Mouse (Mus musculus) bone marrow, adult 2 months (tissue): Measurements from ENCODE around the gene Rac1. TPM values are rescaled to one million over a fixed set of nuclear protein-coding genes. Genes with fewer than 3 reads are reported as not detected.

Experiments used
- H3K27ac ChIP-seq: fragments of 200-500 bp; 2 replicates; pipeline ENCODE4 v1.5.1; 2012; ENCODE audit warnings: low read depth, mild to moderate bottlenecking, control low read depth, inconsistent platforms, low read length; ENCODE audit not compliant: control insufficient read depth, poor library complexity, insufficient read depth
- H3K4me1 ChIP-seq: fragments of 200-500 bp; 2 replicates; pipeline ENCODE4 v1.6.1; 2011; ENCODE audit warnings: low read length; ENCODE audit not compliant: control insufficient read depth, insufficient read depth
- H3K4me3 ChIP-seq: fragments of 200-500 bp; replicated peaks from 2 replicates; pipeline ENCODE3; 2011; ENCODE audit warnings: mild to moderate bottlenecking, low read depth, low read length, control low read depth; ENCODE audit not compliant: control insufficient read depth
- CTCF ChIP-seq: fragments of 200-500 bp; IDR thresholded peaks from 2 replicates; pipeline ENCODE4 v1.5.1; 2011; ENCODE audit warnings: low read length, control low read depth; ENCODE audit not compliant: control insufficient read depth, insufficient read depth
- POLR2A ChIP-seq: fragments of 200-500 bp; IDR thresholded peaks from 2 replicates; pipeline ENCODE4 v1.6.1; 2011; ENCODE audit warnings: low read depth, mild to moderate bottlenecking, control low read depth, low read length, borderline replicate concordance; ENCODE audit not compliant: control insufficient read depth
- WGBS: fragments of 180-500 bp; shearing (Covaris S2); methylation state at CpG from one replicate; pipeline ENCODE4 v1.1.7; 2018; 5-methylcytosine and 5-hydroxymethylcytosine counted together
- polyA plus RNA-seq: library from polyadenylated mRNA; stranded (reverse); fragments of >200 nt; gene quantifications from 2 replicates; pipeline ENCODE4 v1.2.4, GENCODE M21; 2011; ENCODE audit warnings: low replicate concordance; ENCODE audit not compliant: missing spikeins, insufficient read depth, insufficient read length

Gene Rac1
- polyA plus RNA-seq, 1 experiment = 92.5 TPM

DNA sequence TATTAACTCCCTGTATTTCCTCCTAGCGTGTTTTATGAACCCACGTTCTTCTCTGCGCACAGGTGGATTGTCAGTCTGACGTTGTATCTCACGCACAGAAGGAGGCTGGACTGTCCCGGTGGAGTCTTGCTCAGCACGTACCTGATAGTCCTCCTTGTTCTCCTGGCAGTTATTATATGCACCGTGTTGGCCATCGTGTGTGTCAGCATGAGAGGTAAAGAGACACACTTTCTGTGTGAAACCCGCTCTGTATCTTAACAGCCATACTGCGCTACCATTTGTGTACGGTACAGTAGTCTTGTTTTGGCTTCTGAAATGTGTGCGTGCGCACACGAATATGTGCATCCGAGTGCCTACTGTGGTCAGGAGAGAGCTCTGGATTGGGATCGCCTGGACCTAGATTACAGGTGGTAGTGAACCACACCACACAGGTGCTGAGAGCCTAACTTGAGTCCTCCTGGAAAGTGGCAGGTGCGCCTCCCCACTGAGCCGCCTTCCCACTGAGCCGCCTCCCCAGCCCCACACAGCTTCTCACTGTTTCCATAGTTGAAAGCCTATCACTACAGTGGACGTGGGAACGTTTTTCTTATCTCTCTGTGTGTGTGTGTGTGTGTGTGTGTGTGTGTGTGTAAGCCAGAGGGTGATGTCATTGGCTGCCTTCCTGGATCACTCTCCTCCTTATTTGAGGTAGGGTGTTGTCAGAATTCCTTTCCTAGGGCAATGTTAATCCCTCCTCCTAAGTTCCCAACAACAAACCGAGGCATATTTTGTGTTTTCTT lies 60.8 kb downstream of the Rac1 start:
- TF ChIP-seq CTCF = no peak
- no peak for TF ChIP-seq POLR2A
- Histone ChIP-seq H3K4me3 (no peak overlapping the region), H3K27ac (no peak overlapping the region), H3K4me1 (peaks cover 3% of the 10 kb centered on the region; the same call in 1 of the 2 replicates)
- 86% methylated on average over 23 of the region's 23 CpGs for WGBS

DNA sequence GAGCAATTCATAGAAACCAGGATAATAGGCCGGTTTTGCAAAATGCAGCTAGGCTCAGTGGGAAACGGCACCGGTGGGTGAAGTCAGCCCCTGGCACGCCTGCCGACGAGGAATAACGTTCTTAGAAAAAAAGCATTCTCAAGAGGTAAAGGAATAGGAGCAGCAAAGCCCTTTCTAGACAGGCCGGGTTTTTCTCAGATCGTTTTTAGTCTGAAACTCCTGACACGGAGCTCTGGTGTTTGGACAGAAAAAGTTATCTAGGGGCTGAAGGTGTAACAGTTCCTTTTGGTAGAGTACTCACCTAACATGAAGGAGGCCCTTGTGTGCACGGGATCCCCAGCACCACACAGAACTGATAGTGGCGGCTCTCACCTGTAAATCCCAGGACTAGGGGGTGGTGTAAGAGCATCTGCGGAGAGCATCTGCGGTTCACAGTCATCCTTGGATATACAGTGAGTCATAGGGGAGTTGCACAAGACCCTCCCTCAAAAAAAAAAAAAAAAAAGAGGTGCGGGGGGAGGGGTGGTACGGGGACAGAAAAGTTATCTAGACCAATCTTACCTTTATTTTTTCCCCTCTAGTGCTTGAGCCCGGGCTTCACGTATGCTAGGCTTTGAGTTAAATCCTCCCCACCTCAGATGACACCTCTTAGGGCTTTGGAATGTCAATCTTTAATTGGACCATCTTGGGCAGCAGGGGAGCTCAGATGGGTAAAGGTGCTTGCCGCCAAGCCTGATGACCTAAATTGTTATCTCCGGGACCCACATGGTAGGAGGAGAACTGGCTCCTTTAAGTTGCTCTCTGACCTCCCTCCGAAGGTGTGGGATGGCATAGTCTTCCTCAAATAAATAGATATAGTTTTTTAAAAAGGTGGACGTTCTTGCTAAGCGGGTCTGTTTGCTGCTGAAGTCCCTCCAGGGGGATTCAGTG lies 62.4 kb downstream of the Rac1 start:
- Histone ChIP-seq H3K4me3 (peak overlapping the region; percentile 82), H3K27ac (peak overlapping the region; percentile 79; the same call in 1 of the 2 replicates), H3K4me1 (no peaks in the 10 kb centered on the region; the same call in 1 of the 2 replicates)
- no peak for TF ChIP-seq POLR2A
- no peak for TF ChIP-seq CTCF
- WGBS = 11% methylated on average over 23 of the region's 23 CpGs

DNA sequence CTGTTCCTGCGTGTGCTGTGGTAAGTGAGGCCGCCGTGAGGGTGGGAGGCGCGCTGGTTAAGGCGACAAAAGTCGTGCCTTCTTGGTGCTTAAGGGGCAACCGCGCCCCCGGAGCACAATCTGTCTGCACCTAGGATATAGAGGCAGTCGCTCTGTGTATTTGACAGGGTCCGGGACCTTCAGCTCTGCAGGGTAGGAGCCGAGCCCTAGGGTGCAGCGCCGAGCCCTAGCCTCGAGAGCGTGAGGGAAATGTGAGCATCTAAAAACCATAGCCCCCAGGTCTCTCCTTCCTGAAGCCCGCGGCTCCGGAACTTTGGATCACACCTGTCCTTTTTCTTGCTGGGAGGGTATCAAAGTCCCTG lies 63.1 kb downstream of the Rac1 start:
- Histone ChIP-seq H3K4me3 (peak overlapping the region; percentile 82), H3K4me1 (no peaks in the 10 kb centered on the region; the same call in 1 of the 2 replicates), H3K27ac (peak overlapping the region; percentile 79)
- TF ChIP-seq CTCF (no peak), POLR2A (no peak)
- under 1% methylated on average over 20 of the region's 20 CpGs for WGBS

DNA sequence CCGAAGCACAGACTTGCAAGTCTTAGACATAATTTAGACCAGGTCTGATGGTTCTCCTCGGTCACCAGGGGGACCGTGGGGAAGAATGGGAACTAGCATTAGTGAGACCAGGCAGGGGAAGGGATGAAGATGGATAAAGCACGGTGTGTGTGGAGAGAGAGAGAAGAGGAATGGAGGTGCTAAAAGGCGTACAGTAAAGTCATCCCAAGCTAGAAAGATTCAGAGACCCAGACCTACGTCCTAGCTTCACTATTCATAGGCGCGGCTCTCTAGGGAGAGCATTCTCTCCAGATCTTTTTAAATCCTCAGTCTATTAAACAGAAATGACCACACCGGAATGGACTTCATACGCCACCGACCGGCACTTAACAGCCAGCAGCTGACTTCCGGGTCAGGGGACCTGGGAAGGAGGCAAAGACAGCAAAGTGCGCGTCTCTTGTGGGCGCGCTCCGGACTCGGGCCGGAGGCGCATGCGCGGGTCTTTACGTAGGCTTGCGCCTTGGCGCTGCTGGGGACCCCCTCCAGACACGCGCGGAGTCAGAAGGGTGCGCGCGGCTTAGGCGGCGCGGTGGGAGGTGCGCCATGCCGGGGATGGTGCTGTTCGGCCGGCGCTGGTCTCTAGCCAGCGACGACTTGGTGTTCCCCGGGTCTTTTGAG lies 63.6 kb downstream of the Rac1 start, which contains the start of gene Daglb:
Daglb (plus strand) TSS at position 485 of the 657 bp plus-strand sequence.
- H3K4me3 ChIP-seq = peak within 1 kb of the TSS; percentile 82
- WGBS = 2% methylated on average over 43 of the region's 43 CpGs
- TF ChIP-seq CTCF (no peak), POLR2A (peak; percentile 90; the same call in 1 of the 2 replicates)
- H3K27ac ChIP-seq = peak within 1 kb of the TSS; percentile 79
- H3K4me1 ChIP-seq = no peaks in the 10 kb centered on the region; the same call in 1 of the 2 replicates

DNA sequence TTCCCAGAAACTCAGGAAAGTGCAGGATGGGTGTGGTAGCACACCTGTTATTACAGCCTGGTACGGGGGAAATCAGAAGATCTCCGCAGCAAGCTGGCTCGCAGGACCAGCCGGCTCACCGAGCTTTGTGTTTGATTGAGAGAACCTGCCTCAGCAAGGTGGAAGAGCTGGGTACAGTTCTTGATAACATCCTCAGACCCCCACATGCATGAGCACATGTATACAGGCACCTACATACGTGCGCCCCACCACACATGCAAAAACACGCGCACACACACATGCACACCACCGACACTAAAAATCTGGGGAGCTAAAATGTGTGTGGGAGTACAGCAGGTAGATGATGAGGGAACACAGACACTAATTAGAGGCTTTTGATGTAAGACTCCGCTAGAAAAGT lies 64.2 kb downstream of the Rac1 start:
- Histone ChIP-seq H3K27ac (no peak overlapping the region), H3K4me3 (no peak overlapping the region), H3K4me1 (no peaks in the 10 kb centered on the region; the same call in 1 of the 2 replicates)
- TF ChIP-seq CTCF (no peak), POLR2A (no peak)
- WGBS = 87% methylated on average over 11 of the region's 11 CpGs

Other genes with a start within 250 kb of the Rac1 start
- not detected in 2 replicates for gene Zfp853, start 234.4 kb downstream of the Rac1 start, polyA plus RNA-seq
- gene E130309D02Rik, start 212.7 kb downstream of the Rac1 start, polyA plus RNA-seq = 7.6 and 13.1 TPM in 2 replicates
- gene Zdhhc4, start 198.8 kb downstream of the Rac1 start, polyA plus RNA-seq = 21.0 and 33.2 TPM in 2 replicates
- not detected in 2 replicates for gene Grid2ip, start 170.7 kb downstream of the Rac1 start, polyA plus RNA-seq
- 18.4 and 24.9 TPM in 2 replicates for gene Kdelr2, start 124.2 kb downstream of the Rac1 start, polyA plus RNA-seq
- 11.3 and 12.4 TPM in 2 replicates for gene Daglb, start 63.5 kb downstream of the Rac1 start, polyA plus RNA-seq
- 19.7 and 20.4 TPM in 2 replicates for gene Cyth3, start 94.4 kb upstream of the Rac1 start, polyA plus RNA-seq
- 6.1 and 6.2 TPM in 2 replicates for gene Usp42, start 204.2 kb upstream of the Rac1 start, polyA plus RNA-seq